Comparison of ENCODE assay signal across 20 mouse cellular contexts in the genomic region with DNA sequence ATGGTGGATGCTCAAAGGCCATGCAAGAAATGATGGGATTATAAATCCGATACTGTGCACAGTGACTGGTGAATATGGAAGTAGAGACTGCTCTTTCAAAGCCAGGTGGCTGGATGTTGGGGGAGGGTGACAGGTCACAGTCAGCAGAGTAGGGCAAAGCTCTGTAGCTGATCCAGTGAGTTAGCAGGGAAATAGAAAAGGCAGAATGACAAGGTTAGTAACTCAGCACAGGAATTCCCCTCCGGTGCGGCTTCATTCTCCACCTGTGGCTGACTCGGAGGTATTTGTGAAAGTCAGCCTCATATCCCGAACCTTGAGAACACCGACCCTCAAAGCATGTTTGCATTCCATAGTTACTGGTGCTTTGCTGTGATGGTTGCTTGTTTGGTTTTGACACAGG. TPM values are rescaled to one million over a fixed set of nuclear protein-coding genes. Genes with fewer than 3 reads are reported as not detected.
DNase-seq lines count a peak whose midpoint lies in the region; ATAC-seq and TF ChIP-seq lines count a peak whose summit lies in the region.
"Had no signal": no experiment of that assay in that cellular context is flagged by ENCODE, and none has a peak within 500 bp of the region (broad histone marks: within the 10 kb centered on the region; RNA-seq: fewer than 3 reads in every experiment).

No protein-coding gene starts in this region.

- DNase-seq in kidney, adult 11 months: peak; percentile 73
- DNase-seq in kidney, adult 9 months: peak; percentile 51
- no peak for DNase-seq in kidney, postnatal 0 days (ENCODE audit: low spot score)
- DNase-seq in kidney, postnatal 36 days: peak; percentile 33 to 38
- DNase-seq in embryo, embryonic 10.5 days (ENCODE audit: low spot score): no peak
- no peak for DNase-seq in ovary, postnatal 10 days (ENCODE audit: low spot score)
- no peak for DNase-seq in lung, postnatal 14 days
- no peak for DNase-seq in lung, postnatal 0 days (ENCODE audit: low spot score)
- DNase-seq: adrenal gland, postnatal 10 days; cerebellum, adult 18-20 months; cerebellum, adult 9-11 months; cerebellum, postnatal 36 days; forebrain, postnatal 0 days; gastrocnemius, adult 2 months; gastrocnemius, postnatal 25 days had no signal

- no peaks in the 10 kb centered on the region for H3K9me3 ChIP-seq in kidney, postnatal 0 days (replicated peaks; ENCODE audit: low read length)
- H3K9me3 ChIP-seq in lung, postnatal 0 days (ENCODE audit: low read length): no peaks in the 10 kb centered on the region
- H3K9me3 ChIP-seq: embryonic facial prominence, embryonic 10.5 days; forebrain, embryonic 13.5 days; heart, embryonic 12.5 days; hindbrain, embryonic 10.5 days had no signal

- no peak for TF ChIP-seq CTCF in kidney, postnatal 0 days (IDR thresholded peaks at IDR 0.05; ENCODE audit: low read depth)
- no peak for TF ChIP-seq CTCF in lung, postnatal 0 days (IDR thresholded peaks at IDR 0.05)

- peak overlapping the region; percentile 42; the same call in 1 of the 2 replicates for H3K27ac ChIP-seq in kidney, postnatal 0 days
- H3K27ac ChIP-seq in lung, postnatal 0 days (ENCODE audit: low read length): no peak overlapping the region
- H3K27ac ChIP-seq: embryonic facial prominence, embryonic 10.5 days; forebrain, embryonic 13.5 days; gastrocnemius, adult 2 months; hindbrain, embryonic 10.5 days; hindbrain, embryonic 14.5 days had no signal

- H3K4me1 ChIP-seq in kidney, postnatal 0 days (replicated peaks; ENCODE audit: insufficient read depth, low read length): no peaks in the 10 kb centered on the region
- H3K4me1 ChIP-seq in lung, postnatal 0 days (ENCODE audit: insufficient read depth, low read depth, low read length): no peaks in the 10 kb centered on the region
- H3K4me1 ChIP-seq: embryonic facial prominence, embryonic 10.5 days; forebrain, embryonic 13.5 days; heart, embryonic 12.5 days; hindbrain, embryonic 10.5 days had no signal

- no peaks in the 10 kb centered on the region for H3K27me3 ChIP-seq in kidney, postnatal 0 days (ENCODE audit: insufficient read depth, low read length)
- H3K27me3 ChIP-seq in lung, postnatal 0 days (replicated peaks; ENCODE audit: insufficient read depth, low read length): no peaks in the 10 kb centered on the region
- H3K27me3 ChIP-seq: forebrain, embryonic 13.5 days; heart, embryonic 12.5 days had no signal

- H3K36me3 ChIP-seq in kidney, postnatal 0 days (ENCODE audit: insufficient read depth, low read length): no peaks in the 10 kb centered on the region
- no peaks in the 10 kb centered on the region for H3K36me3 ChIP-seq in lung, postnatal 0 days (ENCODE audit: insufficient read depth, low read length)
- H3K36me3 ChIP-seq: embryonic facial prominence, embryonic 10.5 days; heart, embryonic 12.5 days; hindbrain, embryonic 10.5 days had no signal

- no peak for TF ChIP-seq EP300 in lung, postnatal 0 days (IDR thresholded peaks at IDR 0.05)

- no peak overlapping the region for H3K4me3 ChIP-seq in kidney, postnatal 0 days (replicated peaks; ENCODE audit: low read depth, low read length)
- no peak overlapping the region for H3K4me3 ChIP-seq in lung, postnatal 0 days (ENCODE audit: low read depth, low read length)
- H3K4me3 ChIP-seq: embryonic facial prominence, embryonic 10.5 days; forebrain, embryonic 13.5 days; gastrocnemius, adult 2 months; heart, embryonic 12.5 days; hindbrain, embryonic 10.5 days had no signal

- H3K9ac ChIP-seq in kidney, postnatal 0 days (ENCODE audit: low read depth, low read length): no peak overlapping the region
- H3K9ac ChIP-seq in lung, postnatal 0 days (replicated peaks; ENCODE audit: low read depth): no peak overlapping the region
- H3K9ac ChIP-seq: forebrain, embryonic 13.5 days; forebrain, postnatal 0 days; heart, embryonic 12.5 days; hindbrain, embryonic 14.5 days had no signal

- 68% methylated on average over 6 of the region's 6 CpGs for WGBS in kidney, postnatal 0 days
- 74% methylated on average over 6 of the region's 6 CpGs for WGBS in lung, postnatal 0 days

- ATAC-seq in kidney, postnatal 0 days (replicated peaks; ENCODE audit: low FRiP score, low read depth): peak; percentile 82; the same call in 1 of the 2 replicates
- no peak for ATAC-seq in lung, postnatal 0 days
- ATAC-seq: forebrain, embryonic 13.5 days; forebrain, postnatal 0 days had no signal

- no peak overlapping the region for H3K4me2 ChIP-seq in kidney, postnatal 0 days (ENCODE audit: low read length)
- no peak overlapping the region for H3K4me2 ChIP-seq in lung, postnatal 0 days (replicated peaks; ENCODE audit: low read depth, low read length)
- H3K4me2 ChIP-seq: forebrain, embryonic 13.5 days; heart, embryonic 12.5 days; hindbrain, embryonic 14.5 days had no signal

RNA-seq across cellular contexts. Expression of a gene that starts 17.0 kb away (rescaled TPM):
- 56.9 and 60.9 TPM in 2 replicates for polyA plus RNA-seq in kidney, postnatal 0 days (2015; fragmentation: Nextera tagmentation; extraction: Ambion mirVana)
- 0.51 and 1.1 TPM in 2 replicates for polyA plus RNA-seq in lung, postnatal 0 days (2015; fragmentation: Nextera tagmentation; extraction: Ambion mirVana)
- polyA plus RNA-seq: embryonic facial prominence, embryonic 10.5 days; forebrain, embryonic 13.5 days; hindbrain, embryonic 14.5 days had no signal

Comparison
In these comparisons a context has a peak if more than half of its experiments do, and no peak if none do; other contexts are left out.
1. DNase-seq: peak in kidney, adult 11 months (single experiment), kidney, adult 9 months (single experiment) and kidney, postnatal 36 days (2 of 2); none in kidney, postnatal 0 days (single experiment), embryo, embryonic 10.5 days (single experiment), ovary, postnatal 10 days (single experiment), lung, postnatal 14 days (single experiment) and lung, postnatal 0 days (single experiment).
2. RNA of a gene that starts 17.0 kb away (polyA plus RNA-seq): 56.9 to 60.9 TPM in kidney, postnatal 0 days; 0.51 to 1.1 TPM in lung, postnatal 0 days; every median in the first group is over 10 times any median in the second.